Mouse (Mus musculus) heart, postnatal 0 days (tissue): ENCODE measurements around the gene Abhd12.

ENCODE experiments used
- CTCF ChIP-seq: IDR thresholded peaks from 2 replicates; pipeline ENCODE4 v1.5.1; 2016; ENCODE audit warnings: antibody characterized with exemption, control low read depth, low read depth
- EP300 ChIP-seq: IDR thresholded peaks from 2 replicates; pipeline ENCODE4 v1.6.1; 2016; ENCODE audit warnings: antibody characterized with exemption, low read depth

DNA sequence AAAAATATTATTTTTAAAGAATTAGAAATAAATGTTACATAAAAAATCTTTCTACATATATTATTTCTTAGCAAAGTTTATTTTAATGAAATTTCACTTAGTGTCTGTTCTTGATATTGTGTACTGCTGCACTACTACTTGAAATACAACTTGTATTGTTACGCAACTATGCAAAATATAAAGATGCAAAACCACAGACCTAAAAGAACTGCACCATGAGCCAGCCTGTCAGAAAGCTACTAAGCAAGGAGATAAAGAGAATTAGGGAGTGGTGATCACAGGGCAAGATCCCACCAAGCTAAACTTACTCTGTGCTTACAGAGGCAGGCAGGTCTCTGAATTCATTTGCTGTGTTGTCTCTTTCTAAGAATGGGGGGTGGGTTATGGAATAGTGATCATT, 29.3 kb downstream of the Abhd12 start:
- TF ChIP-seq CTCF (no peak), EP300 (no peak)
